Mouse (Mus musculus): ENCODE results near the gene Csdc2. TPM values are rescaled to one million over a fixed set of nuclear protein-coding genes. Genes with fewer than 3 reads are reported as not detected.
A peak's percentile ranks its signal among the peaks of the same experiment; 100 is the strongest.
"Not testable (repeated sequence)": the region's sequence is repeated elsewhere in the genome, so short reads cannot be mapped to it uniquely, and the experiment has no call there.

Csdc2 gene
- total RNA-seq, 2 experiments from 2014 or later = 1.8 to 2.3 TPM

- DNase-seq; intact Hi-C loops (cut with DNase I): not testable (repeated sequence)
These were observed 38.6 kb downstream of the Csdc2 start for GRCm38 (mm10) chr15:81975156-81975555.

GRCm38 (mm10) chr15:81980321-81980720 lies 43.8 kb downstream of the Csdc2 start, which contains the start of gene 1700029P11Rik:
Gene 1700029P11Rik, plus strand, starts transcription at chr15:81980540.
- DNase-seq = no peak
- intact Hi-C loops (cut with DNase I) = no loop called here

- no peak for DNase-seq
- intact Hi-C loops (cut with DNase I) = no loop called here
These were observed 45.6 kb downstream of the Csdc2 start for GRCm38 (mm10) chr15:81982173-81982572.

GRCm38 (mm10) chr15:81985267-81986161 lies 49.0 kb downstream of the Csdc2 start:
- intact Hi-C loops (cut with DNase I) = loop anchor here (5.0 kb wide), 1 partner anchor 48 kb away; the partner anchor contains the start of gene Csdc2
- no peak for DNase-seq

- DNase-seq = no peak
- intact Hi-C loops (cut with DNase I) = loop anchor here (2.0 to 5.0 kb wide), 2 partner anchors 27 to 50 kb away; partner anchors contain the start of genes Csdc2 and Pmm1
These were observed 51.1 kb downstream of the Csdc2 start, which contains the start of gene Xrcc6 for GRCm38 (mm10) chr15:81987646-81988045. Gene Xrcc6, plus strand, starts transcription at chr15:81987835.

GRCm38 (mm10) chr15:81989371-81990062 lies 53.0 kb downstream of the Csdc2 start:
- peak; percentile 74 to 81 for DNase-seq
- intact Hi-C loops (cut with DNase I) = loop anchor here (2.0 to 5.0 kb wide), 2 partner anchors 29 to 52 kb away; partner anchors contain the start of genes Csdc2 and Pmm1

GRCm38 (mm10) chr15:81990549-81990948 lies 54.0 kb downstream of the Csdc2 start:
- DNase-seq = no peak
- intact Hi-C loops (cut with DNase I) = no loop called here

GRCm38 (mm10) chr15:81993992-81994391 lies 57.4 kb downstream of the Csdc2 start:
- no peak for DNase-seq
- intact Hi-C loops (cut with DNase I) = no loop called here

Other genes starting within 250 kb of the Csdc2 start
- 1 to 10 TPM in 1 of 2 experiments, under 1 TPM in 1; 0.67 to 1.4 TPM for gene Chadl, start 239.5 kb upstream of the Csdc2 start, total RNA-seq (2021)
- 10 to 100 TPM; 27.3 to 28.3 TPM for gene Zc3h7b, start 191.7 kb upstream of the Csdc2 start, total RNA-seq (2021)
- gene Rangap1, start 191.2 kb upstream of the Csdc2 start, total RNA-seq (2021) = 10 to 100 TPM; 18.9 to 19.5 TPM
- gene Tef, start 134.3 kb upstream of the Csdc2 start, total RNA-seq (2021) = 100 to 1,000 TPM; 167 to 181 TPM
- gene Tob2, start 78.0 kb upstream of the Csdc2 start, total RNA-seq (2021) = 100 to 1,000 TPM in 1 of 2 experiments, 10 to 100 TPM in 1; 90.3 to 144 TPM
- gene Phf5a, start 64.8 kb upstream of the Csdc2 start, total RNA-seq (2021) = 10 to 100 TPM; 38.1 to 39.4 TPM
- 1,000 to 10,000 TPM; 1,185 to 1,290 TPM for gene Aco2, start 64.5 kb upstream of the Csdc2 start, total RNA-seq (2021)
- gene Polr3h, start 10.5 kb upstream of the Csdc2 start, total RNA-seq (2021) = 1 to 10 TPM; 7.7 TPM
- gene Pmm1, start 24.2 kb downstream of the Csdc2 start, total RNA-seq (2021) = 10 to 100 TPM; 14.7 to 15.5 TPM
- not detected for gene 1700029P11Rik, start 43.8 kb downstream of the Csdc2 start, total RNA-seq (2021)
- 10 to 100 TPM; 17.8 to 22.9 TPM for gene Xrcc6, start 51.1 kb downstream of the Csdc2 start, total RNA-seq (2021)
- 10 to 100 TPM; 16.7 to 17.7 TPM for gene Desi1, start 97.1 kb downstream of the Csdc2 start, total RNA-seq (2021)
- gene Snu13, start 110.8 kb downstream of the Csdc2 start, total RNA-seq (2021) = 10 to 100 TPM; 36.0 to 47.5 TPM
- gene 4930407I10Rik, start 122.4 kb downstream of the Csdc2 start, total RNA-seq (2021) = not detected
- under 1 TPM; 0.08 to 0.15 TPM for gene Mei1, start 133.2 kb downstream of the Csdc2 start, total RNA-seq (2021)
- 10 to 100 TPM; 10.2 to 17.0 TPM for gene Ccdc134, start 191.2 kb downstream of the Csdc2 start, total RNA-seq (2021)
- gene Srebf2, start 210.4 kb downstream of the Csdc2 start, total RNA-seq (2021) = 1 to 10 TPM; 9.2 to 9.8 TPM